Comparison of ENCODE assay signal across 26 mouse cellular contexts in genomic region chr3:93129076-93129475, GRCm38 (mm10). TPM values are rescaled to one million over a fixed set of nuclear protein-coding genes. Genes with fewer than 3 reads are reported as not detected.
DNase-seq lines count a peak whose midpoint lies in the region; ATAC-seq lines count a peak whose summit lies in the region.
"Had no signal": no experiment of that assay in that cellular context is flagged by ENCODE, and none has a peak within 500 bp of the region (broad histone marks: within the 10 kb centered on the region; RNA-seq: fewer than 3 reads in every experiment).

No protein-coding gene starts in this region.

- no peak overlapping the region for H3K27ac ChIP-seq in heart, embryonic 12.5 days (ENCODE audit: poor library complexity, severe bottlenecking)
- H3K27ac ChIP-seq: forebrain, embryonic 12.5 days; heart, embryonic 13.5 days; hindbrain, embryonic 10.5 days; left cerebral cortex, adult 2 months; liver, embryonic 12.5 days; macrophage; midbrain, embryonic 12.5 days had no signal

- no peak overlapping the region for H3K9ac ChIP-seq in heart, embryonic 12.5 days
- H3K9ac ChIP-seq: embryonic facial prominence, embryonic 15.5 days; forebrain, embryonic 12.5 days; heart, embryonic 13.5 days; liver, embryonic 12.5 days; midbrain, embryonic 12.5 days had no signal

- H3K27me3 ChIP-seq in heart, embryonic 12.5 days (replicated peaks), result 0 out of 2 replicates have a peak, but pooled peaks cover 4% of the 10 kb centered on the region
- H3K27me3 ChIP-seq: embryonic facial prominence, embryonic 15.5 days; forebrain, embryonic 12.5 days; heart, embryonic 13.5 days; liver, embryonic 12.5 days; midbrain, embryonic 12.5 days had no signal

- 41% methylated on average over 5 of the region's 5 CpGs for whole genome bisulfite sequencing in heart, embryonic 12.5 days

- H3K36me3 ChIP-seq in heart, embryonic 12.5 days, result no peaks in the 10 kb centered on the region
- H3K36me3 ChIP-seq: embryonic facial prominence, embryonic 15.5 days; forebrain, embryonic 12.5 days; heart, embryonic 13.5 days; hindbrain, embryonic 10.5 days; liver, embryonic 12.5 days; midbrain, embryonic 12.5 days had no signal

- H3K4me3 ChIP-seq in heart, embryonic 12.5 days, result no peak overlapping the region
- H3K4me3 ChIP-seq: embryonic facial prominence, embryonic 15.5 days; forebrain, embryonic 12.5 days; heart, embryonic 13.5 days; hindbrain, embryonic 10.5 days; left cerebral cortex, adult 2 months; liver, embryonic 12.5 days; midbrain, embryonic 12.5 days had no signal

- no peak overlapping the region for H3K4me2 ChIP-seq in heart, embryonic 12.5 days
- H3K4me2 ChIP-seq: embryonic facial prominence, embryonic 15.5 days; forebrain, embryonic 12.5 days; heart, embryonic 13.5 days; liver, embryonic 12.5 days; midbrain, embryonic 12.5 days had no signal

- ATAC-seq in heart, embryonic 12.5 days (ENCODE audit: insufficient number of reproducible peaks, low FRiP score), result no peak
- no peak for ATAC-seq in erythroblast, adult 5-6 weeks (replicated peaks; ENCODE audit: low FRiP score, poor library complexity, severe bottlenecking)
- ATAC-seq: inflammation-experienced regulatory T-cells, adult 6 months; liver, embryonic 12.5 days had no signal

- no peaks in the 10 kb centered on the region for H3K4me1 ChIP-seq in heart, embryonic 12.5 days (replicated peaks)
- H3K4me1 ChIP-seq: embryonic facial prominence, embryonic 15.5 days; forebrain, embryonic 12.5 days; heart, embryonic 13.5 days; hindbrain, embryonic 10.5 days; liver, embryonic 12.5 days; midbrain, embryonic 12.5 days had no signal

- peak; percentile 12 for DNase-seq in heart, postnatal 4 days
- DNase-seq in Muller cell, postnatal 12 days (ENCODE audit: inconsistent ontology term), result peak; percentile 27
- DNase-seq in kidney, postnatal 10 days, result peak; percentile 52
- DNase-seq in lung, postnatal 10 days, result peak; percentile 22
- DNase-seq in urinary bladder, postnatal 25 days (ENCODE audit: low spot score), result no peak
- DNase-seq in heart, adult 8-10 months (ENCODE audit: low spot score), result no peak
- DNase-seq: adrenal gland, postnatal 10 days; B cell, adult 2 months; cerebellum, adult 8-10 months; gastrocnemius, postnatal 25 days; right cerebral cortex, adult 18-20 months; thymus, adult 2 months had no signal

- H3K9me3 ChIP-seq in heart, embryonic 12.5 days (replicated peaks), result no peaks in the 10 kb centered on the region
- H3K9me3 ChIP-seq: embryonic facial prominence, embryonic 15.5 days; forebrain, embryonic 12.5 days; heart, embryonic 13.5 days; hindbrain, embryonic 10.5 days; liver, embryonic 12.5 days; midbrain, embryonic 12.5 days had no signal

RNA-seq across cellular contexts. Expression of gene Crnn, which starts 15.5 kb away (rescaled TPM):
- total RNA-seq in heart, postnatal 4 days (2021), result not detected
- not detected in 2 replicates for polyA plus RNA-seq in heart, embryonic 12.5 days (2016; fragmentation: Nextera tagmentation; extraction: Ambion mirVana)
- total RNA-seq in erythroblast, adult 5-6 weeks (2015; ENCODE audit: low replicate concordance), result not detected in 2 replicates
- not detected in 2 replicates for total RNA-seq in erythroblast, adult 5-6 weeks (2017; ENCODE audit: low replicate concordance)
- total RNA-seq in heart, adult 8-10 months (2022), result not detected
- total RNA-seq: adrenal gland, postnatal 10 days; gastrocnemius, postnatal 25 days; layer of hippocampus, adult 18-20 months; left cerebral cortex, adult 2 months had no signal
- polyA plus RNA-seq: forebrain, embryonic 12.5 days; heart, embryonic 13.5 days; hindbrain, embryonic 10.5 days; inflammation-experienced regulatory T-cells, adult 6 months; limb, embryonic 11.5 days; liver, embryonic 12.5 days; macrophage; midbrain, embryonic 12.5 days; neural tube, embryonic 14.5 days had no signal

Comparison
In these comparisons a context has a peak if more than half of its experiments do, and no peak if none do; other contexts are left out.
1. DNase-seq: peak in heart, postnatal 4 days (single experiment), Muller cell, postnatal 12 days (single experiment), kidney, postnatal 10 days (single experiment) and lung, postnatal 10 days (single experiment); none in urinary bladder, postnatal 25 days (single experiment) and heart, adult 8-10 months (single experiment).